Mouse (Mus musculus): ENCODE measurements around the gene Zfp653. TPM values are rescaled to one million over a fixed set of nuclear protein-coding genes. Genes with fewer than 3 reads are reported as not detected.
"Not testable (repeated sequence)": the region's sequence is repeated elsewhere in the genome, so short reads cannot be mapped to it uniquely, and the experiment has no call there.

The Zfp653 gene
- polyA plus RNA-seq (2012; rRNA removed): 18.0 and 21.3 TPM in 2 replicates

GRCm38 (mm10) chr9:22070791-22071573 is at the start of gene Zfp653, which contains the start of gene Gm49318:
Zfp653 (minus strand) TSS chr9:22071376.
Gm49318 (minus strand) TSS chr9:22071259.
- peak; percentile 92 for DNase-seq (ENCODE audit: low spot score)

- no peak for DNase-seq (ENCODE audit: low spot score)
Observed at GRCm38 (mm10) chr9:22119543-22119942, 48.4 kb upstream of the Zfp653 start.

- no peak for DNase-seq (ENCODE audit: low spot score)
Observed at GRCm38 (mm10) chr9:22117754-22118456, 46.7 kb upstream of the Zfp653 start.

GRCm38 (mm10) chr9:22116740-22117426 is 45.7 kb upstream of the Zfp653 start, which contains the start of gene Elof1:
Elof1 (minus strand) TSS chr9:22117172.
- peak; percentile 75 for DNase-seq (ENCODE audit: low spot score)

- DNase-seq (ENCODE audit: low spot score): no peak
Observed at GRCm38 (mm10) chr9:22116086-22116485, 44.9 kb upstream of the Zfp653 start.

- DNase-seq (ENCODE audit: low spot score): no peak
Observed at GRCm38 (mm10) chr9:22115635-22116034, 44.5 kb upstream of the Zfp653 start.

GRCm38 (mm10) chr9:22108194-22108593 is 37.0 kb upstream of the Zfp653 start:
- no peak for DNase-seq (ENCODE audit: low spot score)

GRCm38 (mm10) chr9:22099922-22100321 is 28.7 kb upstream of the Zfp653 start:
- no peak for DNase-seq (ENCODE audit: low spot score)

- DNase-seq (ENCODE audit: low spot score): peak; percentile 41
Observed at GRCm38 (mm10) chr9:22098993-22099696, 28.0 kb upstream of the Zfp653 start, which contains the start of gene Cnn1. Cnn1 (plus strand) TSS chr9:22099216.

- peak; percentile 76 for DNase-seq (ENCODE audit: low spot score)
Observed at GRCm38 (mm10) chr9:22095854-22096307, 24.7 kb upstream of the Zfp653 start.

GRCm38 (mm10) chr9:22092746-22093145 is 21.6 kb upstream of the Zfp653 start:
- DNase-seq (ENCODE audit: low spot score): no peak

GRCm38 (mm10) chr9:22089986-22090385 is 18.8 kb upstream of the Zfp653 start:
- no peak for DNase-seq (ENCODE audit: low spot score)

- no peak for DNase-seq (ENCODE audit: low spot score)
Observed at GRCm38 (mm10) chr9:22089281-22089680, 18.1 kb upstream of the Zfp653 start.

GRCm38 (mm10) chr9:22087034-22087618 is 15.9 kb upstream of the Zfp653 start:
- no peak for DNase-seq (ENCODE audit: low spot score)

- DNase-seq (ENCODE audit: low spot score): no peak
Observed at GRCm38 (mm10) chr9:22086012-22086411, 14.8 kb upstream of the Zfp653 start.

GRCm38 (mm10) chr9:22085022-22085834 is 14.1 kb upstream of the Zfp653 start, which contains the start of gene Ecsit:
Ecsit (minus strand) TSS chr9:22085438.
- DNase-seq (ENCODE audit: low spot score): peak; percentile 72

- no peak for DNase-seq (ENCODE audit: low spot score)
Observed at GRCm38 (mm10) chr9:22084667-22085021, 13.5 kb upstream of the Zfp653 start.

GRCm38 (mm10) chr9:22076223-22076622 is 5.0 kb upstream of the Zfp653 start:
- no peak for DNase-seq (ENCODE audit: low spot score)

GRCm38 (mm10) chr9:22075778-22076177 is 4.6 kb upstream of the Zfp653 start:
- not testable (repeated sequence) for DNase-seq (ENCODE audit: low spot score)

- no peak for DNase-seq (ENCODE audit: low spot score)
Observed at GRCm38 (mm10) chr9:22072276-22072675, 1.1 kb upstream of the Zfp653 start.

All from urinary bladder, adult 2 months (tissue).